Mouse (Mus musculus): Measurements from ENCODE around the gene Stt3b. TPM values are rescaled to one million over a fixed set of nuclear protein-coding genes. Genes with fewer than 3 reads are reported as not detected.

The Stt3b gene
- polyA plus RNA-seq, 1 experiment from 2014 or later: 88.4 TPM

- Histone ChIP-seq H3K4me2 (no peak overlapping the region), H3K9me3 (no peaks in the 10 kb centered on the region), H3K27me3 (0 out of 2 replicates have a peak, but pooled peaks cover 2% of the 10 kb centered on the region), H3K4me3 (no peak overlapping the region), H3K4me1 (replicated peaks) (peaks cover 17% of the 10 kb centered on the region), H3K27ac (no peak overlapping the region), H3K9ac (no peak overlapping the region), H3K36me3 (no peaks in the 10 kb centered on the region)
- WGBS: 75% methylated on average over 7 of the region's 7 CpGs
- ATAC-seq (ENCODE audit: low FRiP score): no peak
Observed at GRCm38 (mm10) chr9:115220466-115220865, 89.8 kb downstream of the Stt3b start.

GRCm38 (mm10) chr9:115217984-115218383 is 92.2 kb downstream of the Stt3b start:
- WGBS: 24% methylated on average over 9 of the region's 9 CpGs
- Histone ChIP-seq H3K27ac (no peak overlapping the region), H3K4me3 (no peak overlapping the region), H3K9ac (no peak overlapping the region), H3K4me2 (no peak overlapping the region), H3K4me1 (replicated peaks) (peaks cover 10% of the 10 kb centered on the region), H3K36me3 (no peaks in the 10 kb centered on the region), H3K27me3 (no peaks in the 10 kb centered on the region), H3K9me3 (no peaks in the 10 kb centered on the region)
- ATAC-seq (ENCODE audit: low FRiP score): no peak

- ATAC-seq (ENCODE audit: low FRiP score): no peak
- Histone ChIP-seq H3K4me2 (no peak overlapping the region), H3K9ac (no peak overlapping the region), H3K27ac (no peak overlapping the region), H3K27me3 (no peaks in the 10 kb centered on the region), H3K4me1 (replicated peaks) (peaks cover 10% of the 10 kb centered on the region), H3K4me3 (no peak overlapping the region), H3K36me3 (no peaks in the 10 kb centered on the region), H3K9me3 (no peaks in the 10 kb centered on the region)
- WGBS: 25% methylated on average over 21 of the region's 21 CpGs
Observed at GRCm38 (mm10) chr9:115215830-115216701, 94.2 kb downstream of the Stt3b start.

DNA sequence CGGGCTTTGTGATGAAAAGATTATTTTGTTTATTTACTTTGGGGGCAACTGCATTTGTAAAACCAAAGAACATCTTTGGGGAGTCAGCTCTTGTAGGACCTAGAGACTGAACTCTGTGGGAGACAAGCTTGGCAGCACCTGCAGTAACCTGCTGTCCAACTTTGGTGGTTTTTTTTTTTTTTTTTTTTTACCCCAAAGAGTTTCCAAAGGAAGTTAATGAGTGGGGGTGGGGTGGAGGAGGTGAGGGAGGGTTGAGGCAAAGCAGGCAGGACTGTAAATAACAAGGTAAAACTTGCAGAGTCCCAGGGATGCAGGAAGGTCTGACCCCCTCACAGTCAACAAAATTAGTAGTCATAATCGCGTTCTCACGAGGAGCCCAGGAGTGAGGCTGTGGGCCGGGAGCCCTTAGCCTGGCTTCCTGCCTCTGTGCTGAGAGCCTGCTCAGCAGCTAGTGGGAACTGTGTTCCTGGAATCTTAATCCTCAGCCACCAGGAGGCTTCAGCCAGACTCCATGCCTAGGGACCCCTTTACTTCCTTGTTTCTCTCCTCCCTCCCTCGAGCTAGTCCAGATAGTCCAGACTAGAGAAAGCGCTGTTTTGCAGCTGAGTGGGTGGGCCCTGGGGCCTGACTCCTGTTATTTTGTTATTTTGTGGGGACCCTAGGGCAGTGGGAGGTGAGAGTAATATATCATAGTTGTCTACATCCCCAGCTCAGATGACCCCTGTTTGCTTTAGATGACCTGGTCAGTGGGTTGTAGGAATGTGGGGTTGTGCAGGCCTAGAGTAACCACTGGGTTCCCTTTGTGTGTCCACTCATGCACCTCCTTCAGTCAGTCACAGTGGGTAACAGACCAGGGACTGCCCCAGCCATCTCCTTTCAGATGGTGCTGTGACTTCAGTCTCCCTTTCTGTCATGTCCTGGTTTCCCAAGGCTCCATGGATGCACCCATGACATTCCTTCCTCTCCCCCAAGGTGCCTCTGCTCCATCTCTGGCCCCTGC is 95.3 kb downstream of the Stt3b start:
- no peak overlapping the region for H3K27ac ChIP-seq
- no peaks in the 10 kb centered on the region for H3K27me3 ChIP-seq
- H3K4me1 ChIP-seq (replicated peaks): peaks cover 10% of the 10 kb centered on the region
- WGBS: 25% methylated on average over 7 of the region's 7 CpGs
- ATAC-seq (ENCODE audit: low FRiP score): no peak
- H3K9me3 ChIP-seq: no peaks in the 10 kb centered on the region
- no peak overlapping the region for H3K4me3 ChIP-seq
- H3K36me3 ChIP-seq: no peaks in the 10 kb centered on the region
- H3K9ac ChIP-seq: no peak overlapping the region; the same call in 1 of the 2 replicates
- no peak overlapping the region for H3K4me2 ChIP-seq

- Histone ChIP-seq H3K4me1 (replicated peaks) (peaks cover 10% of the 10 kb centered on the region), H3K4me2 (no peak overlapping the region), H3K4me3 (no peak overlapping the region), H3K36me3 (no peaks in the 10 kb centered on the region), H3K27me3 (no peaks in the 10 kb centered on the region), H3K27ac (no peak overlapping the region), H3K9ac (no peak overlapping the region), H3K9me3 (no peaks in the 10 kb centered on the region)
- no peak for ATAC-seq (ENCODE audit: low FRiP score)
- WGBS: 89% methylated on average over 5 of the region's 5 CpGs
Observed at GRCm38 (mm10) chr9:115213755-115214264, 96.4 kb downstream of the Stt3b start.

DNA sequence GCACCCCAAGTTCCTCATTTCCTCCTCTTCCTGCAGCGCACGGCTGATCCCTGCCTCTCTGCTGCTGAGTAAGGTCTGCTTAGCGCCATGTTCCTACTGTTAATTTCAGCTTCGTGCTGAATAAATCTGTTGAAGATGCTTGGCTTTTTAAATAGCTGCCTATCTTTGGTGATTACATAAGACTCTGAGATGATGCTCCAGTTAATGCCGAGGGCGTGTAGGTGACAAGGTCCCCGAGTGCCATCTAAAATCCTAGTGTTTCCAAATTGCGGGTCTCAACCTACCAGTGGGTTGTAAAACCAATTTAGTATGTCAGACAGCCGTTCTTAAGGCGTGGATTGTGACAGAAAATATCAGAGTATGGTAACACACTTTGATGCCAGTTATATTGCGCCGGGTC is 99.7 kb downstream of the Stt3b start:
- no peaks in the 10 kb centered on the region for H3K27me3 ChIP-seq
- no peak for ATAC-seq (ENCODE audit: low FRiP score)
- no peak overlapping the region for H3K4me3 ChIP-seq
- H3K36me3 ChIP-seq: no peaks in the 10 kb centered on the region
- H3K9ac ChIP-seq: no peak overlapping the region
- 87% methylated on average over 12 of the region's 12 CpGs for WGBS
- 0 out of 2 replicates have a peak overlapping the region, but pooled peaks have one; percentile 1 for H3K27ac ChIP-seq
- H3K4me2 ChIP-seq: no peak overlapping the region
- peaks cover 4% of the 10 kb centered on the region for H3K4me1 ChIP-seq (replicated peaks)
- H3K9me3 ChIP-seq: no peaks in the 10 kb centered on the region

DNA sequence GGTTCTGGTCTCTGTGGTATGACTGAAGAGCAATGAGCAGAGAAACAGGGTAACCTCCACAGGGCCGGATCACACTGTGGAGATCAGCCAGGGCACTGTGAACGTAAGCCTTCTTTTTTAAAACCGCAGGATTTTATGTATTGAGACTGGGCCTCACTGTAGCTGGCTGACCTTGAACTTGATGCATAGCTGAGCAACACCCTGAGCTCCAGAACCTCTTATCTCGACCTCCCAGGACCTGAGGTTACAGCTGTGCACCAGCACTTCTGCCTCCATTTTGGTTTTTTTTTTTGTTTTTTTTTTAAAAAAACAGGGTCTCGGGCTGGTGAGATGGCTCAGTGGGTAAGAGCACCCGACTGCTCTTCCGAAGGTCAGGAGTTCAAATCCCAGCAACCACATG is 100.5 kb downstream of the Stt3b start:
- Histone ChIP-seq H3K9ac (no peak overlapping the region), H3K27me3 (no peaks in the 10 kb centered on the region), H3K4me2 (no peak overlapping the region), H3K4me1 (replicated peaks) (peaks cover 3% of the 10 kb centered on the region), H3K36me3 (no peaks in the 10 kb centered on the region), H3K27ac (no peak overlapping the region), H3K9me3 (no peaks in the 10 kb centered on the region), H3K4me3 (no peak overlapping the region)
- no peak for ATAC-seq (ENCODE audit: low FRiP score)
- WGBS: 92% methylated on average over 7 of the region's 7 CpGs

DNA sequence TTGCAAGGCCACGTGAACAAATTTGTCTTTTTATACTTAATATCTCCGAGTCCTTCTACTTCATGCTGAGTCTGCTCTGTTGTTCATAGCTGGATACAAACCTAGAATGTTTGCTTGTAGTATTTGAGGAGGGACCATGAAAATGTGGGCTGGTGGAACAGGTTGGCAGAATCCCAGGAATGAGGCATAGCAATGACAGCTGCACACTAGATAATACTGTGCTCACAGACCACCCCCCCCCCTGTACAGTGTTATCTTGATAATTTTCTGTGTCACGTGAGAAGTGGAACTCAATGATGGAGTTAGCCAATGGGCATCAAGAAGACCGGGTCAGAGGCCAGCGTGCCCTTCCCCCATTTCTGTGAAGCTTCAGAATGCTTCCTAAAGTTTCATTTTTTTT is 104.0 kb downstream of the Stt3b start:
- no peak overlapping the region for H3K4me2 ChIP-seq
- no peak for ATAC-seq (ENCODE audit: low FRiP score)
- H3K9me3 ChIP-seq: no peaks in the 10 kb centered on the region
- H3K36me3 ChIP-seq: no peaks in the 10 kb centered on the region
- no peaks in the 10 kb centered on the region for H3K27me3 ChIP-seq
- 70% methylated on average over 5 of the region's 5 CpGs for WGBS
- H3K9ac ChIP-seq: no peak overlapping the region
- no peak overlapping the region for H3K4me3 ChIP-seq
- H3K4me1 ChIP-seq (replicated peaks): peaks cover 3% of the 10 kb centered on the region
- no peak overlapping the region for H3K27ac ChIP-seq

DNA sequence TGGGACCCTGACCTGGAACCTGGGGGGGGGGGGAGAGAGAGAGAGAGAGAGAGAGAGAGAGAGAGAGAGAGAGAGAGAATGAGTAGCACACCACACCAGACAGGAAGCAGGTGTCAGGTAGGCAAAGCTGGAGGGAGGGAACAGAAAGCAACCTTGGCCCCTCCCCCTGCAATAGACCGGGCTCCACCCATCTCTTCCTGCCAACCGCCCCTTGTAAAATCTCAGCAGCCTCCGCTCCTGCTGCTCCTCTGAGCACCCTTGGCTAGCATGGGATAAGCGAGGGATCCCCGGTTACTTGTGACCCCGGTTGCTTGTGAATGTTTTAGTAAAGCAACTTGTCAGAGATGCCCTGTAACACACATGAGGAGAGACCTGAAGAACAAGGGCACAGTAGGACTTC is 104.7 kb downstream of the Stt3b start:
- Histone ChIP-seq H3K36me3 (no peaks in the 10 kb centered on the region), H3K4me1 (replicated peaks) (peaks cover 3% of the 10 kb centered on the region), H3K27me3 (no peaks in the 10 kb centered on the region), H3K4me2 (no peak overlapping the region), H3K9ac (no peak overlapping the region), H3K9me3 (no peaks in the 10 kb centered on the region), H3K4me3 (no peak overlapping the region), H3K27ac (no peak overlapping the region)
- 22% methylated on average over 6 of the region's 6 CpGs for WGBS
- ATAC-seq (ENCODE audit: low FRiP score): no peak

- Histone ChIP-seq H3K4me2 (no peak overlapping the region), H3K36me3 (no peaks in the 10 kb centered on the region), H3K9ac (no peak overlapping the region), H3K27ac (no peak overlapping the region), H3K4me3 (no peak overlapping the region), H3K27me3 (no peaks in the 10 kb centered on the region), H3K4me1 (replicated peaks) (peaks cover 3% of the 10 kb centered on the region), H3K9me3 (no peaks in the 10 kb centered on the region)
- ATAC-seq (ENCODE audit: low FRiP score): no peak
- 59% methylated on average over 6 of the region's 6 CpGs for WGBS
Observed at GRCm38 (mm10) chr9:115203136-115203535, 107.1 kb downstream of the Stt3b start.

- Histone ChIP-seq H3K4me2 (no peak overlapping the region), H3K27me3 (no peaks in the 10 kb centered on the region), H3K27ac (no peak overlapping the region), H3K9ac (no peak overlapping the region), H3K36me3 (no peaks in the 10 kb centered on the region), H3K4me3 (no peak overlapping the region), H3K9me3 (no peaks in the 10 kb centered on the region), H3K4me1 (replicated peaks) (peaks cover 3% of the 10 kb centered on the region)
- ATAC-seq (ENCODE audit: low FRiP score): no peak
- 94% methylated on average over 6 of the region's 6 CpGs for WGBS
Observed at GRCm38 (mm10) chr9:115201264-115201663, 109.0 kb downstream of the Stt3b start.
